Mouse (Mus musculus) MEL (cell line): ENCODE data around the gene Hoxa11.

ENCODE experiments used
- CTCF ChIP-seq, 3 experiments: IDR thresholded peaks in 2 of 3; conservative IDR thresholded peaks in 1 of 3; 2 replicates each; pipeline ENCODE4 v1.5.1; 2011 to 2012; ENCODE audit warnings: low read length in 3 of 3, low read depth in 2 of 3, mild to moderate bottlenecking in 2 of 3, improper control_type of control experiment in 1 of 3, inconsistent platforms in 1 of 3, mixed read lengths in 1 of 3, moderate library complexity in 1 of 3; ENCODE audit not compliant: control insufficient read depth in 1 of 3, insufficient read depth in 1 of 3, poor library complexity in 1 of 3, severe bottlenecking in 1 of 3
- EP300 ChIP-seq, 2 experiments: IDR thresholded peaks; 2 replicates each; pipeline ENCODE4 v1.6.1; 2011; ENCODE audit warnings: improper control_type of control experiment in 2 of 2, low read length in 2 of 2, low read depth in 1 of 2, mild to moderate bottlenecking in 1 of 2
- HCFC1 ChIP-seq: IDR thresholded peaks from 2 replicates; pipeline ENCODE4 v1.6.1; 2012; ENCODE audit warnings: low read depth, mild to moderate bottlenecking, inconsistent platforms, low read length, improper control_type of control experiment, moderate library complexity
- JUND ChIP-seq: IDR thresholded peaks from 2 replicates; pipeline ENCODE4 v1.6.1; 2011; ENCODE audit warnings: low read depth, mild to moderate bottlenecking, improper control_type of control experiment, low read length
- MYC ChIP-seq: IDR thresholded peaks from 2 replicates; pipeline ENCODE4 v1.6.1; 2011; ENCODE audit warnings: low read depth, mild to moderate bottlenecking, low read length, improper control_type of control experiment, moderate library complexity
- POLR2A ChIP-seq, 2 experiments: IDR thresholded peaks; 2 replicates each; pipeline ENCODE4 v1.6.1; 2011 to 2012; ENCODE audit warnings: low read length in 2 of 2, mild to moderate bottlenecking in 2 of 2, control low read depth in 1 of 2, improper control_type of control experiment in 1 of 2, low read depth in 1 of 2, moderate library complexity in 1 of 2; ENCODE audit not compliant: control insufficient read depth in 1 of 2, insufficient read depth in 1 of 2, poor library complexity in 1 of 2
- UBTF ChIP-seq: IDR thresholded peaks from 2 replicates; pipeline ENCODE4 v1.6.1; 2012; ENCODE audit warnings: low read depth, mild to moderate bottlenecking, inconsistent platforms, low read length, improper control_type of control experiment, moderate library complexity, borderline replicate concordance; ENCODE audit not compliant: insufficient read depth
- ZMIZ1 ChIP-seq: IDR thresholded peaks from 2 replicates; pipeline ENCODE4 v1.6.1; 2012; ENCODE audit warnings: low read depth, mild to moderate bottlenecking, inconsistent platforms, low read length, improper control_type of control experiment, moderate library complexity

GRCm38 (mm10) chr6:52235866-52236265, 9.7 kb downstream of the Hoxa11 start:
- no peak for TF ChIP-seq EP300 (IDR thresholded peaks at IDR 0.05; ENCODE audit: low read depth in 1 of 2, low read length in 2 of 2)
- TF ChIP-seq MYC: no peak
- no peak for TF ChIP-seq POLR2A (IDR thresholded peaks at IDR 0.05; ENCODE audit: control insufficient read depth in 1 of 2, insufficient read depth in 1 of 2, low read depth in 1 of 2, low read length in 2 of 2, poor library complexity in 1 of 2)
- no peak for TF ChIP-seq CTCF (IDR thresholded peaks at IDR 0.05 in 2 of 3, conservative IDR thresholded peaks at IDR 0.05 in 1 of 3; ENCODE audit: control insufficient read depth in 1 of 3, insufficient read depth in 1 of 3, low read depth in 2 of 3, low read length in 3 of 3, poor library complexity in 1 of 3, severe bottlenecking in 1 of 3)
- no peak for TF ChIP-seq HCFC1
- TF ChIP-seq UBTF: no peak
- TF ChIP-seq JUND: no peak
- TF ChIP-seq ZMIZ1: no peak
